Mouse (Mus musculus) lung, adult 2 months (tissue): Measurements from ENCODE around the gene Psmd11.

Experiments
- CTCF ChIP-seq: fragments of 200-500 bp; IDR thresholded peaks from 2 replicates; pipeline ENCODE4 v1.5.1; 2011; ENCODE audit warnings: mild to moderate bottlenecking, low read length, control low read depth; ENCODE audit not compliant: insufficient read depth
- POLR2A ChIP-seq: fragments of 200-500 bp; IDR thresholded peaks from 2 replicates; pipeline ENCODE4 v1.6.1; 2011; ENCODE audit warnings: low read depth, mild to moderate bottlenecking, control low read depth, low read length, borderline replicate concordance; ENCODE audit errors: extremely low read depth

GRCm38 (mm10) chr11:80490831-80491230 lies 62.4 kb downstream of the Psmd11 start:
- TF ChIP-seq POLR2A (no peak), CTCF (no peak)
